Mouse (Mus musculus) urinary bladder, postnatal 25 days (tissue): ENCODE results near the gene Megf11.
A peak's percentile ranks its signal among the peaks of the same experiment; 100 is the strongest.

Experiments
- DNase-seq: peaks from one replicate; pipeline ENCODE4 v3.0.0; 2022; ENCODE audit warnings: low spot score

Gene Megf11

DNA sequence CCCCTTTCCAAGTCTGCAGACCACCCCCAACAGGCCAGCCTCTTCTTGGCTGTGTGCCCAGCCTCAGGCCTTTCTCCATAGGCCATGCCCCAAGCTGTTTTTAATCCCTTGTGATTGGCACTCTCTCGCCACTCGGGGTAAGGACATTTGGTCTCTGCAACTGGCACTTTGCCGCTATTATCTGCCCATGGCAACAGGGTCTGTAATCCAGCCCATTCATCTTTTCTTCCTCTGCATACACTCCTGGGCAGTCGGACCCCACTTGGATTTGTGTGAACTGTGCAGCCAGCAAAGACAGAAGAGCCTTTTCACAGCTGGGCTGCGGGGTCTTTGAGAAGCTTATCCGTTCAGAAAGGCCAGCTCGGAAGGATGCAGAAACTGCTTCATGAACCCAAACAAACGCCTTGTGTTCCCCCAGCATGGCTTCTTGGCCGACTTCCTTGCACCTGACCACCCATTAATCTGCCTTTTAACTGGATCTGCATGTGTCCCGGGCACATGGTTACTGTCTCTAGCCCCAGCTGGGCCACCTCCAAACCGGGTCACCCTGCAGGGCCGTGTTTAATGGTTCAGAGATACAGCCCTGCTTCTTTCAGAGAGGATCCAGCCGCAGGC is 220.4 kb downstream of the Megf11 start:
- DNase-seq, result no peak

DNA sequence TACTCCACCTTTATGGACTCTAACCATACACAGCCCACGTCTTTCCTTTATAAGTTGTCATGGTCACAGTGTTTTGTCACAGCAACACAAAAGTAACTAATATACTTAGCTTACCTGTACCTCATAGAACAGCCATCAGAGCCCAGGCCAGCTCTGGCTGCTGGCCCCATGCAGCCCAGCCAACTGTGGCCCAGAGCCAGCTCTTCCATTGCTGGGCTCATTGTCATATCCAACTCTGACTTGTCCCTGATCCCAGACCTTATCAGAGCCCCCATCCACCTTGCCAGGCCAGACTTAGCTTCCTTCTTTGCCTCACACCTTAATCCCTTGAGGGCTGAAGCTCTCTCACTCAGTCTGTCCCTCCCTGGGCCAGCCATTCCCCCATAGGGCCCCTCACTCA is 221.6 kb downstream of the Megf11 start:
- no peak for DNase-seq

GRCm38 (mm10) chr9:64609546-64609945 is 224.1 kb downstream of the Megf11 start:
- no peak for DNase-seq

DNA sequence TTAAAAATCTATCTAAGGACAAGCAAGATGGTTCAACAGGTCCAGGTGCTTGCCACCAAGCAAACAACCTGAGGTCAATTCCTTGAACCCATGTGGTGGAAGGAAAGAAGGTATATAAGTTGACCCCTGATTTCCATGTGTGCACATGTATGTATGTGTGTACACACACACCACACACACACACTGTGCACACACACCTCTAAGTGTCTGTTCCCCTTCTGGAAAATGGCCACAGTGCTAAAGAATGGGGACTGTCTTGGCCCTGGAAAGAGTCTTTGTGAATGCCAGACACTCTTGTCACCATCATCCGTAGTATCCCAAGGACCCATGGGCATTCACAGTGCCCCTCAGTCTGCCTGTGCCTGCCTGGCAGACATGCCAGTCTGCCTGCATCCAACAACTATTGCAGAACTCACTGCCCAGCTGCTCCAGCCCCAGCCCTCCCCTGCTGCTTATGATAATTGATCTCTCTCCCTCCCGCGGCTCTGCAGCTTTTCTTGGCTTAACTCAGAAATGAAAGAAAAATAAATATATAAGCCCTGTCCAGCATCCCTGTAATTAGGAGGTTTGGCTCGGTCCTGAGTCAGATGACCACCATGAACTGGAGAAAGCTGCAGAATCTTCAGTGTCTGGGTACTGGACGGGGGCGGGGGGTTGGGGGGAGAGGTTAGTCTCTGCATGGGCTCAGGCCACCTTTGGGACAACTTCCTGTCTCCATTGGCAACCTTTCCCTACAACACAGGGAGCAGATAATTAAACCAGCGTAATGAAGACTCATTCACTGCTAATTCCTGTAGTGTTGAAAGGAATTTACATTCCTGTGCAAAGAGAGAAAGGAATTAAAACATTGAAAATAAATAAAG is 226.9 kb downstream of the Megf11 start:
- no peak for DNase-seq

DNA sequence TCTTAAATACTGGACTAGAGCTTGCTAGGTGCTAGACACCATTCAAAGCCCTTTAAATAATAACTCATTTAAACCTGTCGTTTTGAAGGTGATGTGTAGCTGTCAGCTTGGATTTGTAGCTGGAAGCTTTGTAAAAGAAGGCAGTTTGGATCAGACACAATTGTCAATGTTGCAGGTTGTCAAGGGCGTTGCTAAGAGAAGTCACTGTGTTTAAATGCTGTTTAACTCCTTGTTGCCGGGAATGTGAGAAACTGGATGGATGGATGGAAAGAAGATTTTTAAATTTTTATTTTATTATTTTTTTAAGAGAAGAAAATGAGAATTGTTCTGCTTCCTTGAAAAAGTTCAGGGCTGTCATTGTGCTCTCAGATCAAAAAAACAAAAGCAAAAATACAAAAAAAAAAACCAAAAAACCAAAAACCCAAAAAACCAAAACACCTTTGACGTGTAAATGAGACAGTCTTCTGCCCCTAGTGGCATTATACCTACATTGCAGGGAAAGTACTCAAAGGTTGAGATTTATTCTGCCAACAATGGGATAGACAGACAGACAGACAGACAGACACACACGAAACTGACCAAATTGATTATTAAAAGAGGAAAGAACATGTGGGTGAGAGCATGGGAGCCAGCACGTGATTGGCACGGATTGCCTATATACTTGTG is 227.7 kb downstream of the Megf11 start:
- no peak for DNase-seq

DNA sequence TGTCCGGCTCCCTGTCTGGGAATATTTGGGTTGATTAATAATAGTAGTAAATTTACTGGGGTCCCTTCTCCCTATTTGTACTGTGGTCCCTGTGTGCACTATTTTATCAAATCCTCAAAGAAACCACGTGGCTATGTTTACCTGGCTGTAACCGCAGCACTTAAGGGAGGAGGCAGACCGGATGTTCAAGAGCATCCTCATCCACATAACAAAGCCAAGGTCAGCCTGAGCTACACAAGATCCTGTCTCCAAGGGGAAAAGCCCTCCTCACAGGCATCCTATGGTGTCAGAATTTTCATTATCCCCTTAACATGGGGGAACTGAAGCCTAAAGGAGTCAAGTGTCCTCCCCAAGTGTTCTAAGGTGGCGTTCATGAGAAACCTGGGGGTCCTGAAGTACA is 232.0 kb downstream of the Megf11 start:
- no peak for DNase-seq

- DNase-seq, result no peak
These were observed 233.0 kb downstream of the Megf11 start for GRCm38 (mm10) chr9:64618433-64618832.

DNA sequence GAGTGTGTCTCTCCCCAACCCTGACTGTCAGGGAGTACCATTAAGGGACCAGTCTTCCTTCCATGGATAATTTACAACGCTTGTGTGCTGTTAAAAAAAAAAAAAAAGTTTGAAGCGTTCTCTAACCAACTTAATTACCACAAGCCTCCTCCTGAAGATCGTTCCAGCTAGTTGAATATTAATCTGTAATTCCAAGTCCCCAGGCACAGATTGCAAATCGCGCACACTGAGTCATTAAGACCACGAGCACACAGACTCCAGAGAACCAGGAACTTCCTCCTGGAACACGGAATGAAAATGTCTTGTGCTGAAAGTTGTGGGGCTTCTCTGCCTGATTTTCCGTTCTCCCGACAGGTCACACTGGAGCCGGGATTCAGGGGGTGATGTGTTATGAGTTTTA is 234.0 kb downstream of the Megf11 start:
- no peak for DNase-seq

DNA sequence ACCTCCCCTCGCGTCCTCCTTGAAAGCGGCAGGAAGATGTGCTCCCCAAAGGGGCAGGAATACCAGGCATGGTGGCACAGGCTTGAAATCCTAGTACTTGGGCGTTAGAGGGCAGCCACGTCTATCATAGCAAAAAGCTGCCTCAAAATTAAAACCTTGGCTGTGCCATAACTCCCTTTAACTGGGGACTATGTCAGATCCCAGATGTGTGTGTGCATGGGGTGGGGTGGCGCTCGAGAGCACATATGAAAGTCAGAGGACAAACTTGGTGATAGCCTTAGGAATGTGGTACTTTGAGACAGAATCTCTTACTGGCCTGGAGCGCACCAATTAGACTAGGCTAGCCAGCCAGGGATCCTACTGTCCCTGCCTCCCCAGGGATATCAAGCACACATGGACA is 235.2 kb downstream of the Megf11 start:
- DNase-seq, result no peak

GRCm38 (mm10) chr9:64621499-64622296 is 236.3 kb downstream of the Megf11 start:
- DNase-seq, result no peak

DNA sequence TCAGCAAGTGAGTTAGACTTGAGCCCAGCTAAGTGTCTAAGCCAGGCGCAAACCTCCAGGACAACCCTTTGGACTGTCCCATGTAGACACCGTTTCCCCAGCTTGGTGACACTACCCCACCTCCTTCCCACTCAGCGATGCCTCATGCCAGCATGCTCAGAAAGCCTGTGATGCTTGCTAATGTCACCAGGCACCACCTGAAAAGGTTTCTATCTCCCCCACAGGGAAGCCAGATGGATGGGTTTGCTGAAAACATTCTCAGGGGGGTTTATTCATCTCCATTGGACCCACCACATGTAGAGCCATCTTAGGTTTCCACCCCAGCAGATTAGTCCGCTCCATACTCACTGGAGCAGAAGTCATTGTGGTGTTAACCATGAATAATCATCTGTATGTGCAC is 237.9 kb downstream of the Megf11 start:
- DNase-seq, result no peak

DNA sequence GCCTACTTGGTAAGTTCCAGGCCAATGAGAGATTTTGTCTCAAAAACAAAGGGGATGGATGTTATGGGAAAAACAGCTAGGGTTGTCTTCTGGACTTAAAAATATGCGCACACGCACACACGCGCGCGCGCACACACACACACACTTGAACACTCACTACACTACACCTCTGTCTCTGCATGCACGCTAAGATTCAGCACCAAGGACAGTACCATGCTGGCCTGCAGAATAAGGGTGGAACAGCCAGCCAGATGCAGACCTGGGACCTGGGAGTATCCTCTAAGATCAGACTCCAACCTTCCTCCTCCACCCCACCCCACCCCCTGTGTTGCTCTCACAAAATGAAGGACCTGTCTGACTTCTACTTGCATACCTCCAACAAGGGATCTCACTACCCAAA is 239.1 kb downstream of the Megf11 start:
- DNase-seq, result peak; percentile 21

DNA sequence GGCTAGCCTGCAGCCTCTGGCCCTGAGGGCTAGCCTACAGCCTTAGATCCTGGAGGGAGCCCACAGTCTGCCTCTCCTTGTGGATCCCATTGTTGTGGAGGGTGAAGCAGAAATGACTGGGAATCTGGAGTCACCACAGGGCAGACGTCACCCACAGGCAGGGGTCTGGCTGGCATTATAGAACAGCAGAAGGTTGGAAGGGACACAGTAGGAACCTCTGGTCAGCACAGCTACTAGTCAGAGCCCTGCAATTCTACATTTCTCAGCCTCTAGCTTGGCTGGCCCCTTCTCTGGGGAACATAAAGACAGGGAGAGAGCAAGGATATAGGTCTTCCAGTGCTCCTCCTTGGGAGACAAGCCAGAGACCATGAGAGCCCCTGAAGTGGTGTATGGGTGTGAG is 244.4 kb downstream of the Megf11 start:
- DNase-seq, result no peak

DNA sequence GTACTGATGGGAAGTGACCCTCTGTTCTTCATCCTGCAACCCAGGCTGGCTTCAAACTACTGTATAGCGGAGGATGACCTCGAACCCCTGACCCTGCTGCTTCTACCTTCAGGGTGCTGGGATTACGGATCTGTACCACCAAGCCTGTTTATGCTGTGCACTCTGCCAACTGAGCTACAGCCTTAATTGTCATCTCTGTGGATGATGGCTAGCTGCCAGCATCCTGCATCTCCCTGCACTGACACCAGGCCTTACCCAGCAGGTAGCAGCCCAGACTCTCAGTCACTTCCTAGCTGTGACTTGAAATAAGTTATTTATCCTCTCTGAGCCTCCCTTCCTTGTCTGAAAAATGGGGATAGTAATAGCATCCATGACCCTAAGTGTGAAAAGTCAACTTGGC is 247.7 kb downstream of the Megf11 start:
- DNase-seq, result no peak

DNA sequence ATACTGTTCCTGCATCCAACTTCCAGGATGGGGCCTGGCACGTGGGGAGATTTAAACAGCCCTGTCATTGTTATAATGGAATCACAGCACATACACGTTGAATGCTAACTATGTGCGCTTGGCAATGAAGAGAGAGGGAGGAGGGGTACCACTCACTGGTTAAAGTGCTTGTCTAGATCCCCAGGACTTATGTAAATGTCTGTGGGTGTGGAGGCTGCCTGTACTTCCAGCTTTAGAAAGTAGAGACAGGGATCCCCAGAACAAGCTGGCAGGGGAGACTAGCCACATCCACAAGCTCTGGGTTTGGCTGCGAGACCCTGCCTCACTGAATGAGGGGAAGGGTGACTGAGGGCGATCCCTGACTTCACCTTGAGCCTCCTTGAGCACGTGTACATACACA is 250.7 kb downstream of the Megf11 start:
- DNase-seq, result no peak

DNA sequence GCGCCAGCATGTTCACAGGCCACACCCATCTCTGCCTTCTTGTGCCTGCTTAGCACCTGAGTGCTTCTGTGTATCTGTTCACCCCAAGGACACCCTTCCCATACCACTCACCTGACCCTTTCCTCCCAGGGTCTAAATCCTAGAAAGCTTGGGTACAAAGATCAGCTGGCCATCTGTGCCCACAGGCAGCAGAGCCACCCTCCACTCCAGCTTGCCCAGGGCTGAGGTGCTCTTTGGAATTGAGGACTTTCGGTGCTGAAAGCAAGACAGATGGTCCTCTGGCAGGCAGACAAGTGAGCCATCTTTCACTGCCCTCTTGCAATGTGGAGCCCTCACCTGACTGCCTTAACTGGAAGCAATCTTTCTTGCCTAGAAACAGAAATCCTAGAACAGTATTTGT is 251.5 kb downstream of the Megf11 start:
- no peak for DNase-seq

DNA sequence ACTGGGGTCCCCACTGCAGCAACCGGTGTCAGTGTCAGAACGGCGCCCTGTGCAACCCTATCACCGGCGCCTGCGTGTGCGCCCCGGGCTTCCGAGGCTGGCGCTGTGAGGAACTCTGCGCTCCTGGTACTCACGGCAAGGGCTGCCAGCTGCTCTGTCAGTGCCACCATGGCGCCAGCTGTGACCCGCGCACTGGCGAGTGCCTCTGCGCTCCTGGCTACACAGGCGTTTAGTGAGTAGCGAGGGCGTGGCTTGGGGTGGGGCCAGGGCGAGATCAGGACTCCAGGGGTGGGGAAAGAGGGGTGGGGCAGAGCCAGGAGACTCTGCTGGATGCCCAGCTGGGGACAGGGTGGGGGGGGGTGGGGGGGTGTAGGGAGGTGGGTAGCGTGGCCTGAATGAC is 252.8 kb downstream of the Megf11 start:
- DNase-seq, result peak; percentile 6

DNA sequence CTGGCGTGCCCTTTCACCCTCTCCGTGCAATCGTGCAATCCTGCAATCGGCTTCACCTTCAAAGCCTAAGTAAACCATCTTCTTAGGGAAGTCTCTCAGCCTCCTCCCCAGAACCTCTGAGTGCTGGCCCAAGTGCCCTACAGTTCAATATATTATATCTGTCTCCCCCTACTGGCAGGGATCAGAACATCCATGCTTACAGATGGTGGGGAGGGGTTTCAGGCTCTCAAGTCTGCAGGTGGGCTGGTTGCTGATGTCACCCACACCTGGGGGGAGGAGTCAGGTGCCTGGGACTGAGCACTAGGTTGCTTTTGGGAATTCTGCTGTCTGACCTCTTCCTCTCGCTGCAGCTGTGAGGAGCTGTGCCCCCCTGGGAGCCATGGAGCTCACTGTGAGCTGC is 254.2 kb downstream of the Megf11 start:
- peak; percentile 8 for DNase-seq

GRCm38 (mm10) chr9:64644129-64644528 is 258.7 kb downstream of the Megf11 start:
- no peak for DNase-seq

GRCm38 (mm10) chr9:64645462-64645861 is 260.0 kb downstream of the Megf11 start:
- no peak for DNase-seq

- DNase-seq, result no peak
These were observed 264.0 kb downstream of the Megf11 start for GRCm38 (mm10) chr9:64649393-64649792.

DNA sequence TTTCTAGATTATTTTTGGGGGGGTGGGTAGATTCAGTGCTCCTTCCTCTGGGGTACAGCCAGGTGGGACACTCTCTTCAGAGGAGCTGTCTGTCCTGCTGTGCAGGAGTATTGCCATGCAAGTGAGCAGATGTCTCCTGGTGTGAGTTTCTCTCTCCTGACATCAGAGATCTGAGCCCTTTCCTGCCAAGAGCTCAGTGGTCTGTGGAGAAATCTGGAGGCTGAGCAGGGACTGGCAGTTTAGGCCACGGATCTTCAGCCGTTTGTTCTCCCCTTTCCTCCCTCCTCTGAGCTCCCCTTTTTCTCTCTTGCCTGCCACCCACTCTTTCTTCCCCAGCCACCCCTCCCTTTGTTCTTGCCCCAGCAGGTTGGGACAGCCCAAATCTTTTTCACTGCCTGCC is 264.5 kb downstream of the Megf11 start:
- DNase-seq, result no peak
